Mouse (Mus musculus) neural tube, embryonic 15.5 days (tissue): ENCODE measurements around the gene Kif1bp. TPM values are rescaled to one million over a fixed set of nuclear protein-coding genes. Genes with fewer than 3 reads are reported as not detected.
"Not testable (repeated sequence)": the region's sequence is repeated elsewhere in the genome, so short reads cannot be mapped to it uniquely, and the experiment has no call there.

Experiments used
- ATAC-seq: fragments of 200-750 bp; cut with Nextera tagmentation; 2 replicates; pipeline ENCODE4 v1.8.0; 2017; ENCODE audit warnings: mild to moderate bottlenecking, moderate TSS enrichment, moderate library complexity; ENCODE audit not compliant: low FRiP score
- H3K27ac ChIP-seq: fragments of 300-500 bp; sonication (generic); replicated peaks from 2 replicates; pipeline ENCODE4 v1.5.1; 2015; ENCODE audit warnings: mild to moderate bottlenecking, inconsistent platforms
- H3K27me3 ChIP-seq: fragments of 300-500 bp; sonication (generic); replicated peaks from 2 replicates; pipeline ENCODE4 v1.6.1; 2015; ENCODE audit warnings: inconsistent platforms
- H3K36me3 ChIP-seq: fragments of 300-500 bp; sonication (generic); 2 replicates; pipeline ENCODE4 v1.6.1; 2015; ENCODE audit warnings: inconsistent platforms
- H3K4me1 ChIP-seq: fragments of 300-500 bp; sonication (generic); 2 replicates; pipeline ENCODE4 v1.6.1; 2015; ENCODE audit warnings: inconsistent platforms
- H3K4me2 ChIP-seq: fragments of 300-500 bp; sonication (generic); 2 replicates; pipeline ENCODE4 v1.6.1; 2015; ENCODE audit warnings: inconsistent platforms, mild to moderate bottlenecking, moderate library complexity
- H3K4me3 ChIP-seq: fragments of 300-500 bp; sonication (generic); replicated peaks from 2 replicates; pipeline ENCODE4 v1.5.1; 2015; ENCODE audit warnings: mild to moderate bottlenecking, inconsistent platforms
- H3K9ac ChIP-seq: fragments of 300-500 bp; sonication (generic); replicated peaks from 2 replicates; pipeline ENCODE4 v1.6.1; 2015; ENCODE audit warnings: mild to moderate bottlenecking, inconsistent platforms
- H3K9me3 ChIP-seq: fragments of 300-500 bp; sonication (generic); replicated peaks from 2 replicates; pipeline ENCODE4 v1.6.1; 2016; ENCODE audit warnings: inconsistent platforms
- WGBS: fragments of 180-500 bp; shearing (Covaris S2); methylation state at CpG from one replicate; pipeline ENCODE4 v1.1.7; 2015; ENCODE audit warnings: mixed read lengths; 5-methylcytosine and 5-hydroxymethylcytosine counted together
- polyA plus RNA-seq: library from polyadenylated mRNA; unstranded; fragments of >200 nt; fragmentation: Nextera tagmentation; extraction: Ambion mirVana; gene quantifications from 2 replicates; pipeline ENCODE4 v1.2.1, GENCODE M21; 2015

The Kif1bp gene
- polyA plus RNA-seq, 1 experiment from 2014 or later = 75.5 TPM

GRCm38 (mm10) chr10:62507071-62507470, 71.2 kb downstream of the Kif1bp start:
- no peaks in the 10 kb centered on the region for H3K9me3 ChIP-seq
- no peak overlapping the region for H3K27ac ChIP-seq
- no peak overlapping the region for H3K4me2 ChIP-seq
- 91% methylated on average over 4 of the region's 4 CpGs for WGBS
- H3K27me3 ChIP-seq = peaks cover 15% of the 10 kb centered on the region
- H3K36me3 ChIP-seq = no peaks in the 10 kb centered on the region
- ATAC-seq = no peak
- H3K4me1 ChIP-seq = peaks cover 5% of the 10 kb centered on the region; the same call in 1 of the 2 replicates
- H3K9ac ChIP-seq = no peak overlapping the region
- no peak overlapping the region for H3K4me3 ChIP-seq

GRCm38 (mm10) chr10:62506019-62506556, 72.2 kb downstream of the Kif1bp start:
- Histone ChIP-seq H3K4me2 (no peak overlapping the region), H3K27ac (no peak overlapping the region), H3K9ac (no peak overlapping the region), H3K4me1 (peaks cover 5% of the 10 kb centered on the region; the same call in 1 of the 2 replicates), H3K4me3 (no peak overlapping the region), H3K9me3 (no peaks in the 10 kb centered on the region), H3K27me3 (peaks cover 15% of the 10 kb centered on the region), H3K36me3 (no peaks in the 10 kb centered on the region)
- no peak for ATAC-seq
- WGBS = 86% methylated on average over 17 of the region's 17 CpGs

DNA sequence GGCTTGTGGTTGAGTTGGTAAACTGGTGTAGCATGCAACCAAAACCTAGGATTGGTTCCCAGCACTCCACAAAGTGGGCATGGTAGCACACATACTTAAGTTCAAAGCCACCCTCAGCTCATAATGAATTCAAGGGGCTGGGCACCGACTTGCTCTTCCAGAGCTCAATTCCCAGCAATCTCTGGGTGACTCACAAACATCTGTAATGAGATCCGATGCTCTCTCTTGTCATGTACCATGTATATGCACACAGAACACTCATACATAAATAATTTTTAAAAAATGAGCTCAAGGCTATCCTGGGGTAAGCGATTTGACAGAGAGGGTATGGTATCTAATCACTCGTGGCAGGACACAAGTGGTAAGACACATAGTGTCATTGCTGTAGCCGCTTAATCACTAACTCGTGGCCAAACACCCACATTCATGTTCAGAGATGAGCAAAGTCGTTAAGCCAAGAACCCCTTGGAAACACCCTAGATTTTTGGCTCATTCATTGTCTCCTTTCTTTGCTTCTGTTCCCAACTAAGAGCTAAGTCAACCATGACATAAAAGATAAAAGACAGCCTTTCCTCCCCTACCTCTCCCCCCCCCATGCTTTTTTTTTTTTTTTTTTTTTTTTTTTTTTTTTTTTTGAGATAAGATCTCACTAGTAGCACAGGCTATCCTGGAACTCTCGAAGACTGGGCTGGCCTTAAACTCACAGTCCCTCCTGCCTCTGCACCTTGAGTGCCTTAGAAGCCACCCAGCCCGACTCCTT, 72.9 kb downstream of the Kif1bp start:
- H3K27me3 ChIP-seq = peaks cover 15% of the 10 kb centered on the region
- H3K9me3 ChIP-seq = no peaks in the 10 kb centered on the region
- H3K4me3 ChIP-seq = no peak overlapping the region
- no peak overlapping the region for H3K4me2 ChIP-seq
- peaks cover 5% of the 10 kb centered on the region; the same call in 1 of the 2 replicates for H3K4me1 ChIP-seq
- WGBS = 85% methylated on average over 9 of the region's 9 CpGs
- H3K36me3 ChIP-seq = no peaks in the 10 kb centered on the region
- H3K27ac ChIP-seq = no peak overlapping the region
- no peak overlapping the region for H3K9ac ChIP-seq
- ATAC-seq = no peak

DNA sequence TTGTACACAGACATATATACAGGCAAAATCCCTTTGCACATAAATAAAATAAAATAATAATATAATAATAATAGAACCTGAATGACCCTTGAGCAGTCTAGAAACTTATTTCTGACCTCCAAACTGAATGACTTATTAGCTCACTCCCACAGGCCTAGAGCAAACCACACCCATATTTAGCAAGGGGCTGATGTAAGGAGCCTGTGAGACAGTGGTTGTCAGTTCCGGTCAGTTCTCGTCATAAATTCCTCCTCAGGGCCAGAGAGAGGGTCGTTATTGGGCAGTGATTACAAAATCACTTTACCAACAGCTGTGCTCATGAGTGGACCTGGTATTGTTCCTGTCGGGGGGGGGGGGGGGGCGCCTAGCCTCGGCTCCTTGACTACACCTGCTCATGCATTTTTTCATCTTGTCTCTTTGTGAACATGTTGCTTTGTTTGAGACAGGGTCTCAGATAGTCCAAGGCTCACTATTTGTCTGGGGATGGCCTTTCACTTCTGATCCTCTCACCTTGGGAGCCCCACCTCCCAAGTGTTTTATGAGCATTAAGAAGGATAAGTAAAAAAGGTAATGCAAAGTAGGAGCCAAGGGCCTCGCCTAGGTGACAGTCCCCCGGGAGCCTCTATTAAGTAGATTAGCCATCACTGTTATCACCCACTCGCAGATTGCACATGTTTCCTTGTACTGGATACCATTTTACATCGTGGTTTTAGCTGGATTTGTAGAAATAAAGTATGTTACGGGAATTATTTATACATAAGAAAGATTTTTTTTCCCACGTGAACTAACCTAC, 74.2 kb downstream of the Kif1bp start:
- 64% methylated on average over 12 of the region's 12 CpGs for WGBS
- no peak overlapping the region for H3K4me2 ChIP-seq
- H3K4me1 ChIP-seq = peaks cover 5% of the 10 kb centered on the region; the same call in 1 of the 2 replicates

DNA sequence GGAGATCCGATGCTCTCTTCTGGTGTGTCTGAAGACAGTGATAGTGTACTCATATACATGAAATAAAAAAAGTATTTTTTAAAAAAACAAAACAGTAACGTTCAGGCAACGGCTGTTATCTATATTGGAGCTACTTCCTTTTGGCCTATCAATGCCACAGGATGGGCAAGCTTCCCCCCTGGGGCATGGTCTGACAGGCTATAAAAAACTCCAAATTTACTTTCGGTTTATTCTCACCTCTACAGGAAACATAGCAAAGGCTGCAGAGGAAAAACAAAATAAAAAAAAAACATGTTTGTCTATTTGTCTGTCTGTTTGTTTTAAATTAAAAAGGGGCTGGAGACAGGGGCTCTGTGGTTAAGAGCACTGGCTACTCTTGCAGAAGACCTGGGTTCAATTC, 74.9 kb downstream of the Kif1bp start:
- Histone ChIP-seq H3K9me3 (no peaks in the 10 kb centered on the region), H3K9ac (no peak overlapping the region), H3K4me3 (no peak overlapping the region), H3K27me3 (peaks cover 6% of the 10 kb centered on the region; the same call in 1 of the 2 replicates), H3K27ac (no peak overlapping the region), H3K4me1 (peaks cover 2% of the 10 kb centered on the region; the same call in 1 of the 2 replicates), H3K36me3 (no peaks in the 10 kb centered on the region), H3K4me2 (no peak overlapping the region)
- 78% methylated on average over 4 of the region's 4 CpGs for WGBS
- ATAC-seq = no peak

More for the DNA sequence above, 74.2 kb downstream of the Kif1bp start:
- Histone ChIP-seq H3K27ac (no peak overlapping the region), H3K4me3 (no peak overlapping the region), H3K36me3 (no peaks in the 10 kb centered on the region), H3K9ac (no peak overlapping the region), H3K27me3 (peaks cover 12% of the 10 kb centered on the region), H3K9me3 (no peaks in the 10 kb centered on the region)
- no peak for ATAC-seq

GRCm38 (mm10) chr10:62501951-62502350, 76.3 kb downstream of the Kif1bp start:
- Histone ChIP-seq H3K4me3 (no peak overlapping the region), H3K4me1 (no peaks in the 10 kb centered on the region), H3K9ac (no peak overlapping the region), H3K27me3 (0 out of 2 replicates have a peak, but pooled peaks cover 3% of the 10 kb centered on the region), H3K9me3 (no peaks in the 10 kb centered on the region), H3K36me3 (no peaks in the 10 kb centered on the region), H3K27ac (no peak overlapping the region), H3K4me2 (no peak overlapping the region)
- no peak for ATAC-seq
- 82% methylated on average over 7 of the region's 7 CpGs for WGBS

DNA sequence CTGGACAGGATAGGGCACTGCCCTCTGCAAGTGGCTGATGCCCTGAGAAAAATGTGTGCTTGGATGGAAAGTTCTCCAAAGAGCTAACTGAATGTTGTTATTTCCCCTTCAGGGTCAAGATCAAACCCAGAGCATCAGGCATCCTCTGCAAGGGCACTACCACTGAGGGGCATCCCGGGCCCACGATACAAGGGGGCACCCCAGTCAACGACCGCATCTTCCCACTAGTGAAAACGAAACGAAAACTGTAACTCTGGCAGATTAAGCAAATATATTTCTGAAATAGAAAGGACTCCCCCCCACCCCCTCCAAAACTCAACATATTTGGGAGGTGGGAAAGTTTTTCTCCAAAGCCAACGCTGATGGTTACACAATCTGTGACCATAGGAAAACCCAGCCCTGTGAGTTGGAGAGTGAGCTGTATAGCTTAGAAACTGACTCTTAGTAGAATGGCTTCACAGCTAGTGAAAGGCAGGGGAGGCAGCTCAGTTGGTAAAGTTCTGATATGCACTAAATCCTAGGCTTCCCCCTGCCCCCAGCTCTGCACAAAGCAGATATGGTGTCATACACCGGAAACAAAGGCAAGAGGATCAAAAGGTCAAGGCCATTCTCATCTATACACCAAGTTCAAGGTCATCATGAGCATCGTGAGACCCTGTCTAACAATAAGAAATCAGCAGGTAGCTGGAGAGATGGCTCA, 77.2 kb downstream of the Kif1bp start:
- no peaks in the 10 kb centered on the region for H3K9me3 ChIP-seq
- no peak for ATAC-seq
- WGBS = 91% methylated on average over 9 of the region's 9 CpGs
- H3K9ac ChIP-seq = no peak overlapping the region
- H3K4me3 ChIP-seq = no peak overlapping the region
- H3K4me2 ChIP-seq = no peak overlapping the region
- H3K4me1 ChIP-seq = no peaks in the 10 kb centered on the region
- H3K27ac ChIP-seq = no peak overlapping the region
- H3K27me3 ChIP-seq = 0 out of 2 replicates have a peak, but pooled peaks cover 2% of the 10 kb centered on the region
- H3K36me3 ChIP-seq = no peaks in the 10 kb centered on the region

DNA sequence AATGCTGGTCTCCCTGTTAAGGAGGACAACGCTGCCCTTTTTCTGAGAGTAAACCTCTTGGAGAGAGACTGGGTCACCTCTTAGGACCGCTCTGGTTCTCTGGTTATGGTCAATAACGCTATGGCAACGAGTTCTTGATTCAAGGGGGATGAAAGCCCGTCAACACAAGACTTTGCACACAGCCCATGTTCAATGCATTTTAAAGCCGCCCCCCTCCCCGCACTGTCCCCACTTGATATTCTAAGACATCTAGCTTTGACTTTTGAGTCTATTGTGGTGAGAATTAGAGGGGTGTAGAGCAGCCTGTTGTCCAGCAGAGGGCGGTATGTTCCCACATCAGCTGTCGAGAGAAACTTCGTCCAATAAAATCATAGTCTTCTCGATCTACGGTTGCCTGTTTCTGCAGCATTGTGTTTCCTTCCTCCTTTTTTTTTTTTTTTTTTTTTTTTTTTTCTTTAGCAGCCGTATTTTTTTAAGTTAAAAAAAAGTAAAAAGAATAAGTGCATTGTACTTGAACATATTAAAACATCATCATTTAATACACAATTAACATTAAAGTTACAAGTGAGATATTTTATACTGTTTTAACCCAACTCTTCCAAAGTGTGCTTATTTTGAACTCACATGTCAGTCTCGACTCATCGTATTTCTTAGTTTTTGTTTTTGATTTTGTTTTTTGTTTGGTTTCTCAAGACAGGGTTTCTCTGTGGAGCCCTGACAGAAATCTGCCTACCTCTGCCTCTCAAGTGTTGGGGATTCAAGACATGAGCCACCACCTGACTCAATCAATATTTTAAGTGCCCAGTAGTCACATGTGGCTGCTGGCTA, 78.0 kb downstream of the Kif1bp start:
- peak; percentile 73 for ATAC-seq
- H3K4me1 ChIP-seq = no peaks in the 10 kb centered on the region
- H3K4me3 ChIP-seq = no peak overlapping the region
- WGBS = 29% methylated on average over 15 of the region's 15 CpGs
- peak overlapping the region; percentile 45 for H3K4me2 ChIP-seq
- H3K27me3 ChIP-seq = no peaks in the 10 kb centered on the region
- H3K9ac ChIP-seq = 0 out of 2 replicates have a peak overlapping the region, but pooled peaks have one; percentile 1
- no peak overlapping the region for H3K27ac ChIP-seq
- H3K9me3 ChIP-seq = no peaks in the 10 kb centered on the region
- no peaks in the 10 kb centered on the region for H3K36me3 ChIP-seq

GRCm38 (mm10) chr10:62491681-62492080, 86.6 kb downstream of the Kif1bp start:
- not testable (repeated sequence) for H3K4me2 ChIP-seq, ATAC-seq, H3K9me3 ChIP-seq, H3K27ac ChIP-seq, H3K36me3 ChIP-seq, H3K4me3 ChIP-seq, H3K4me1 ChIP-seq, H3K27me3 ChIP-seq, H3K9ac ChIP-seq
- WGBS = 76% methylated on average over 3 of the region's 3 CpGs
